In genomic region chr2:80973217-80973616, GRCm38 (mm10) we compare ENCODE assay signal across 32 mouse cellular contexts.
"Had no signal": no experiment of that assay in that cellular context is flagged by ENCODE, and none has a peak within 500 bp of the region (broad histone marks: within the 10 kb centered on the region; RNA-seq: fewer than 3 reads in every experiment).

No protein-coding gene starts in this region.

- H3K9me3 ChIP-seq: limb, embryonic 10.5 days; limb, embryonic 12.5 days; limb, embryonic 13.5 days; limb, embryonic 15.5 days; liver, embryonic 12.5 days; liver, embryonic 13.5 days; liver, embryonic 15.5 days; lung, embryonic 15.5 days; midbrain, embryonic 10.5 days; midbrain, embryonic 12.5 days; midbrain, embryonic 15.5 days; neural tube, embryonic 12.5 days had no signal

- H3K27me3 ChIP-seq: limb, embryonic 12.5 days; limb, embryonic 13.5 days; limb, embryonic 15.5 days; liver, embryonic 12.5 days; liver, embryonic 13.5 days; liver, embryonic 15.5 days; lung, embryonic 15.5 days; megakaryocyte, embryonic 14.5 days; midbrain, embryonic 12.5 days; midbrain, embryonic 13.5 days; midbrain, embryonic 15.5 days; neural tube, embryonic 12.5 days had no signal

- H3K4me2 ChIP-seq: limb, embryonic 12.5 days; limb, embryonic 13.5 days; limb, embryonic 15.5 days; liver, embryonic 11.5 days; liver, embryonic 12.5 days; liver, embryonic 13.5 days; liver, embryonic 15.5 days; lung, embryonic 14.5 days; lung, embryonic 15.5 days; midbrain, embryonic 11.5 days; midbrain, embryonic 12.5 days; midbrain, embryonic 13.5 days; midbrain, embryonic 15.5 days; neural tube, embryonic 12.5 days had no signal

- H3K36me3 ChIP-seq: limb, embryonic 10.5 days; limb, embryonic 12.5 days; limb, embryonic 13.5 days; limb, embryonic 15.5 days; liver, embryonic 12.5 days; liver, embryonic 13.5 days; liver, embryonic 15.5 days; lung, embryonic 15.5 days; midbrain, embryonic 10.5 days; midbrain, embryonic 12.5 days; midbrain, embryonic 13.5 days; midbrain, embryonic 15.5 days; neural tube, embryonic 12.5 days had no signal

- H3K27ac ChIP-seq: limb, embryonic 10.5 days; limb, embryonic 12.5 days; limb, embryonic 13.5 days; limb, embryonic 15.5 days; liver, embryonic 12.5 days; liver, embryonic 13.5 days; liver, embryonic 14.5 days; liver, embryonic 15.5 days; lung, embryonic 15.5 days; macrophage; midbrain, embryonic 10.5 days; midbrain, embryonic 12.5 days; midbrain, embryonic 13.5 days; midbrain, embryonic 15.5 days; neural tube, embryonic 12.5 days had no signal

- H3K9ac ChIP-seq: limb, embryonic 12.5 days; limb, embryonic 13.5 days; limb, embryonic 15.5 days; liver, embryonic 12.5 days; liver, embryonic 13.5 days; liver, embryonic 14.5 days; liver, embryonic 15.5 days; liver, postnatal 0 days; lung, embryonic 14.5 days; lung, embryonic 15.5 days; midbrain, embryonic 12.5 days; midbrain, embryonic 13.5 days; midbrain, embryonic 15.5 days; neural tube, embryonic 12.5 days had no signal

- DNase-seq: left cerebral cortex, postnatal 4 days; liver; liver, embryonic 13.5 days; liver, postnatal 0 days; lung, adult 18-20 months; lung, adult 2 months; lung, postnatal 10 days; lung, postnatal 14 days; lung, postnatal 36 days; lung, postnatal 4 days; midbrain, embryonic 14.5 days had no signal

- H3K4me3 ChIP-seq: limb, embryonic 10.5 days; limb, embryonic 12.5 days; limb, embryonic 13.5 days; limb, embryonic 15.5 days; liver, embryonic 12.5 days; liver, embryonic 13.5 days; liver, embryonic 15.5 days; lung, embryonic 15.5 days; megakaryocyte, embryonic 14.5 days; midbrain, embryonic 10.5 days; midbrain, embryonic 12.5 days; midbrain, embryonic 13.5 days; midbrain, embryonic 15.5 days; myocyte; neural tube, embryonic 12.5 days had no signal

- ATAC-seq: liver, embryonic 12.5 days; liver, postnatal 0 days; lung, postnatal 0 days; midbrain, embryonic 13.5 days; midbrain, embryonic 15.5 days; midbrain, embryonic 16.5 days had no signal

- H3K4me1 ChIP-seq: limb, embryonic 10.5 days; limb, embryonic 12.5 days; limb, embryonic 15.5 days; liver, embryonic 12.5 days; liver, embryonic 13.5 days; liver, embryonic 15.5 days; megakaryocyte, embryonic 14.5 days; midbrain, embryonic 10.5 days; midbrain, embryonic 12.5 days; midbrain, embryonic 13.5 days; neural tube, embryonic 12.5 days had no signal
